Mouse (Mus musculus) MEL (cell line): ENCODE data around the gene Kif5c.

Experiments used
- BHLHE40 ChIP-seq: IDR thresholded peaks from 2 replicates; pipeline ENCODE4 v1.6.1; 2012; ENCODE audit warnings: low read depth, mild to moderate bottlenecking, inconsistent platforms, low read length, improper control_type of control experiment, borderline replicate concordance
- CTCF ChIP-seq, 3 experiments: IDR thresholded peaks in 2 of 3; conservative IDR thresholded peaks in 1 of 3; 2 replicates each; pipeline ENCODE4 v1.5.1; 2011 to 2012; ENCODE audit warnings: low read length in 3 of 3, low read depth in 2 of 3, mild to moderate bottlenecking in 2 of 3, improper control_type of control experiment in 1 of 3, inconsistent platforms in 1 of 3, mixed read lengths in 1 of 3, moderate library complexity in 1 of 3; ENCODE audit not compliant: control insufficient read depth in 1 of 3, insufficient read depth in 1 of 3, poor library complexity in 1 of 3, severe bottlenecking in 1 of 3
- E2F4 ChIP-seq: IDR thresholded peaks from 2 replicates; pipeline ENCODE4 v1.6.1; 2011; ENCODE audit warnings: low read depth, low read length, improper control_type of control experiment, borderline replicate concordance
- EP300 ChIP-seq, 2 experiments: IDR thresholded peaks; 2 replicates each; pipeline ENCODE4 v1.6.1; 2011; ENCODE audit warnings: improper control_type of control experiment in 2 of 2, low read length in 2 of 2, low read depth in 1 of 2, mild to moderate bottlenecking in 1 of 2
- MAZ ChIP-seq: IDR thresholded peaks from 2 replicates; pipeline ENCODE4 v1.6.1; 2012; ENCODE audit warnings: low read depth, mild to moderate bottlenecking, inconsistent platforms, low read length, improper control_type of control experiment
- MEF2A ChIP-seq: IDR thresholded peaks from 2 replicates; pipeline ENCODE4 v1.6.1; 2014; ENCODE audit warnings: low read depth, mild to moderate bottlenecking, inconsistent platforms, low read length, improper control_type of control experiment; ENCODE audit not compliant: poor library complexity, insufficient replicate concordance, severe bottlenecking; ENCODE audit errors: extremely low read depth
- MYB ChIP-seq: IDR thresholded peaks from 2 replicates; pipeline ENCODE4 v1.6.1; 2011; ENCODE audit warnings: mild to moderate bottlenecking, low read depth, low read length, improper control_type of control experiment
- POLR2A ChIP-seq, 2 experiments: IDR thresholded peaks; 2 replicates each; pipeline ENCODE4 v1.6.1; 2011 to 2012; ENCODE audit warnings: low read length in 2 of 2, mild to moderate bottlenecking in 2 of 2, control low read depth in 1 of 2, improper control_type of control experiment in 1 of 2, low read depth in 1 of 2, moderate library complexity in 1 of 2; ENCODE audit not compliant: control insufficient read depth in 1 of 2, insufficient read depth in 1 of 2, poor library complexity in 1 of 2
- ZKSCAN1 ChIP-seq: IDR thresholded peaks from 2 replicates; pipeline ENCODE4 v1.6.1; 2012; ENCODE audit warnings: low read depth, mild to moderate bottlenecking, inconsistent platforms, low read length, improper control_type of control experiment, moderate library complexity

DNA sequence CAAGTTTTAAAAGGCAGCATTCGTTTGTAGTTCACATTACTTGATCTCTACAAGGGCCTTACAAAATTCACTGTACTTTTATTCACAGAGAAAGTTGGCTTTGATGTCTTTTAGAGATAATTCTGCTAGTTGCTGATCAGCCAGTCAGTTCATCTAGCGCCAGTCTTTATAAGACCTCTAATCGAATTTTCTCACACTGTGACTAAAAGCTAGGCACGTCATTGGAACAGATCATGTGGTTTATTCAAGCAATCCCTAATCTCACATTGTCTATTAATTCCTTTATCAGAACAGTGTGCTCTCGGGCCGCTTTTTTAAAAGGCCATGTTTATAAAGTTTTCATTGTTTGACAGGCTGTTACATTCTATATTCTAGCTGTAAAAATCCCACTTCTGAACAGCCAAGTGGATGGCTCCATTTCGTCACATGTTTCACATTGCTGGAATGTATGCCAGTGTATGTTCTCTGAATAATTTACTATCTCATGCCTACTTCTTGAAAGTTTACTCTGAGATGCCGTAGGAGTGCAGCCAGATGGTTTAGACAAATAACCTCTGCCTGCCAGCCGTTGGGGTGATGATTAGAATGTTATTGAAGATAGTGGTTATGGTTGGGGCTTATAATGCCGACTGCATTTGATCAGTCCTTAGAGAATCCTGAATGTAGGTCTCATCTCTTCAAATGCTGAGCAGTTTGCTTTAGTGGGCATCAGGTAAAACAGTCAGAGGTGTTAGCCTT is 154.3 kb downstream of the Kif5c start:
- no peak for TF ChIP-seq POLR2A (IDR thresholded peaks at IDR 0.05; ENCODE audit: control insufficient read depth in 1 of 2, insufficient read depth in 1 of 2, low read depth in 1 of 2, low read length in 2 of 2, poor library complexity in 1 of 2)
- TF ChIP-seq MAZ: no peak
- no peak for TF ChIP-seq BHLHE40
- TF ChIP-seq CTCF (IDR thresholded peaks at IDR 0.05 in 2 of 3, conservative IDR thresholded peaks at IDR 0.05 in 1 of 3; ENCODE audit: control insufficient read depth in 1 of 3, insufficient read depth in 1 of 3, low read depth in 2 of 3, low read length in 3 of 3, poor library complexity in 1 of 3, severe bottlenecking in 1 of 3): no peak
- TF ChIP-seq MYB: peak; percentile 56; the same call in 1 of the 2 replicates
- no peak for TF ChIP-seq ZKSCAN1
- TF ChIP-seq MEF2A: no peak
- no peak for TF ChIP-seq E2F4
- TF ChIP-seq EP300 (IDR thresholded peaks at IDR 0.05; ENCODE audit: low read depth in 1 of 2, low read length in 2 of 2): peak; percentile 48 to 91
